Mouse (Mus musculus) splenic B cell, adult 2 months (primary cell): ENCODE measurements around the gene Slc11a2.
"Not testable (repeated sequence)": the region's sequence is repeated elsewhere in the genome, so short reads cannot be mapped to it uniquely, and the experiment has no call there.

ENCODE experiments used
- DNase-seq: peaks from one replicate; pipeline ENCODE4 v3.0.0-alpha.2; 2011; ENCODE audit warnings: low read depth, low spot score
- H3K27me3 ChIP-seq: 2 replicates; pipeline ENCODE4 v1.6.1; 2012; ENCODE audit warnings: mild to moderate bottlenecking, low read length, moderate library complexity, mixed read lengths; ENCODE audit not compliant: control insufficient read depth, poor library complexity, insufficient read depth, severe bottlenecking
- H3K36me3 ChIP-seq: 2 replicates; pipeline ENCODE4 v1.6.1; 2012; ENCODE audit warnings: mild to moderate bottlenecking, low read length, moderate library complexity, mixed read lengths; ENCODE audit not compliant: control insufficient read depth, poor library complexity, insufficient read depth, severe bottlenecking

Gene Slc11a2

GRCm38 (mm10) chr15:100402347-100402746 lies 22.5 kb downstream of the Slc11a2 start:
- Histone ChIP-seq H3K36me3 (no peaks in the 10 kb centered on the region; the same call in 1 of the 2 replicates), H3K27me3 (no peaks in the 10 kb centered on the region)
- no peak for DNase-seq

GRCm38 (mm10) chr15:100401811-100402210 lies 23.1 kb downstream of the Slc11a2 start:
- H3K36me3 ChIP-seq, result no peaks in the 10 kb centered on the region; the same call in 1 of the 2 replicates

GRCm38 (mm10) chr15:100400592-100401250 lies 24.2 kb downstream of the Slc11a2 start:
- no peak for DNase-seq
- Histone ChIP-seq H3K36me3 (no peaks in the 10 kb centered on the region; the same call in 1 of the 2 replicates), H3K27me3 (no peaks in the 10 kb centered on the region)

More at GRCm38 (mm10) chr15:100401811-100402210, 23.1 kb downstream of the Slc11a2 start:
- DNase-seq, result no peak
- H3K27me3 ChIP-seq, result no peaks in the 10 kb centered on the region

GRCm38 (mm10) chr15:100395561-100395960 lies 29.3 kb downstream of the Slc11a2 start:
- Histone ChIP-seq H3K36me3 (no peaks in the 10 kb centered on the region; the same call in 1 of the 2 replicates), H3K27me3 (no peaks in the 10 kb centered on the region)
- DNase-seq, result no peak

- Histone ChIP-seq H3K27me3 (no peaks in the 10 kb centered on the region), H3K36me3 (no peaks in the 10 kb centered on the region; the same call in 1 of the 2 replicates)
- DNase-seq, result no peak
Observed at GRCm38 (mm10) chr15:100393016-100393415, 31.9 kb downstream of the Slc11a2 start.

- no peak for DNase-seq
- no peaks in the 10 kb centered on the region for H3K27me3 ChIP-seq
Observed at GRCm38 (mm10) chr15:100391599-100391998, 33.3 kb downstream of the Slc11a2 start.

GRCm38 (mm10) chr15:100391066-100391465 lies 33.8 kb downstream of the Slc11a2 start:
- H3K36me3 ChIP-seq, result no peaks in the 10 kb centered on the region
- DNase-seq, result no peak
- no peaks in the 10 kb centered on the region for H3K27me3 ChIP-seq

More at GRCm38 (mm10) chr15:100391599-100391998, 33.3 kb downstream of the Slc11a2 start:
- H3K36me3 ChIP-seq, result no peaks in the 10 kb centered on the region; the same call in 1 of the 2 replicates

GRCm38 (mm10) chr15:100388886-100389285 lies 36.0 kb downstream of the Slc11a2 start:
- Histone ChIP-seq H3K27me3 (no peaks in the 10 kb centered on the region), H3K36me3 (no peaks in the 10 kb centered on the region)
- no peak for DNase-seq

GRCm38 (mm10) chr15:100388224-100388835 lies 36.5 kb downstream of the Slc11a2 start:
- H3K27me3 ChIP-seq, result no peaks in the 10 kb centered on the region
- no peaks in the 10 kb centered on the region for H3K36me3 ChIP-seq
- peak; percentile 77 for DNase-seq

GRCm38 (mm10) chr15:100387544-100388223 lies 37.2 kb downstream of the Slc11a2 start:
- no peak for DNase-seq
- H3K36me3 ChIP-seq, result no peaks in the 10 kb centered on the region
- H3K27me3 ChIP-seq, result no peaks in the 10 kb centered on the region

- Histone ChIP-seq H3K27me3 (no peaks in the 10 kb centered on the region), H3K36me3 (no peaks in the 10 kb centered on the region)
- no peak for DNase-seq
Observed at GRCm38 (mm10) chr15:100385705-100386104, 39.2 kb downstream of the Slc11a2 start.

GRCm38 (mm10) chr15:100380104-100380503 lies 44.8 kb downstream of the Slc11a2 start:
- Histone ChIP-seq H3K36me3 (no peaks in the 10 kb centered on the region), H3K27me3 (no peaks in the 10 kb centered on the region)
- no peak for DNase-seq

- DNase-seq, result no peak
- Histone ChIP-seq H3K36me3 (no peaks in the 10 kb centered on the region), H3K27me3 (no peaks in the 10 kb centered on the region)
Observed at GRCm38 (mm10) chr15:100379658-100380057, 45.2 kb downstream of the Slc11a2 start.

- H3K36me3 ChIP-seq, DNase-seq, H3K27me3 ChIP-seq: not testable (repeated sequence)
Observed at GRCm38 (mm10) chr15:100377847-100378505, 46.9 kb downstream of the Slc11a2 start.
